27 mouse cellular contexts compared by ENCODE assay signal in the genomic region with DNA sequence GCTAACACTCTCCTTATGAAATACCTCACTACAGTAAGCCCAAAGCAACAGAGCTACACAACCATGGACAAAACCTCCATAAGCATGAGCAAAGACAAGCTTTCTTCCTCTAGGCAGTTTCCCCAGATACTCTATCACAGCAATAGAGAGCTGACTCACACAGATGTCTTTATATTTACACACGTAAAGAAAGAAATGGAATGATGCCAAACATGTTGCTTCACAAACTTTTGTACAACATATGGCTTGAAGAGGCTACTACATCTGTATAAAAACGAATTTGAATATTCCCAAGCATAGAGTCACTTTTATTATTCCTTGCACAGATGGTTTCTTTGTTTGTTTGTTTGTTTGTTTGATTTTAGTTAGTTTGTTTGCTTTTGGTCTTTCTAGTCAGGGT.
A peak's percentile ranks its signal among the peaks of the same experiment; 100 is the strongest.
DNase-seq lines count a peak whose midpoint lies in the region; ATAC-seq and TF ChIP-seq lines count a peak whose summit lies in the region.
"Had no signal": no experiment of that assay in that cellular context is flagged by ENCODE, and none has a peak within 500 bp of the region (broad histone marks: within the 10 kb centered on the region; RNA-seq: fewer than 3 reads in every experiment).

No protein-coding gene starts in this region.

- 86% methylated on average over 2 of the region's 2 CpGs for WGBS in forebrain, embryonic 14.5 days
- WGBS in forebrain, embryonic 15.5 days = 71% methylated on average over 2 of the region's 2 CpGs
- WGBS in lung, embryonic 14.5 days = 56% methylated on average over 2 of the region's 2 CpGs

- no peak for ATAC-seq in forebrain, embryonic 14.5 days
- ATAC-seq in forebrain, embryonic 15.5 days (replicated peaks) = no peak
- ATAC-seq in lung, embryonic 14.5 days (ENCODE audit: insufficient read depth) = no peak
- ATAC-seq: CD4-positive, CD25-positive, alpha-beta regulatory T cell, adult 4 months; forebrain, embryonic 13.5 days; forebrain, postnatal 0 days had no signal

- no peak overlapping the region for H3K27ac ChIP-seq in forebrain, embryonic 14.5 days (ENCODE audit: low read depth, low read length)
- no peak overlapping the region for H3K27ac ChIP-seq in forebrain, embryonic 15.5 days (replicated peaks)
- H3K27ac ChIP-seq in lung, embryonic 14.5 days (ENCODE audit: low read depth) = no peak overlapping the region
- H3K27ac ChIP-seq: embryonic facial prominence, embryonic 12.5 days; embryonic facial prominence, embryonic 15.5 days; forebrain, embryonic 13.5 days had no signal

- peaks cover 4% of the 10 kb centered on the region for H3K36me3 ChIP-seq in forebrain, embryonic 14.5 days (ENCODE audit: control insufficient read depth, insufficient read depth, low read length)
- peaks cover 6% of the 10 kb centered on the region; the same call in 1 of the 2 replicates for H3K36me3 ChIP-seq in forebrain, embryonic 15.5 days
- H3K36me3 ChIP-seq in lung, embryonic 14.5 days (ENCODE audit: insufficient read depth) = peaks cover 12% of the 10 kb centered on the region; the same call in 1 of the 2 replicates
- H3K36me3 ChIP-seq: G1E had no signal

- H3K4me3 ChIP-seq in forebrain, embryonic 14.5 days (ENCODE audit: low read depth, low read length) = no peak overlapping the region
- no peak overlapping the region for H3K4me3 ChIP-seq in forebrain, embryonic 15.5 days
- H3K4me3 ChIP-seq in lung, embryonic 14.5 days (ENCODE audit: low read depth, low read length) = no peak overlapping the region
- H3K4me3 ChIP-seq: embryonic facial prominence, embryonic 12.5 days; embryonic facial prominence, embryonic 15.5 days; erythroblast, embryonic 14.5 days; forebrain, embryonic 13.5 days had no signal

- DNase-seq in forebrain, embryonic 14.5 days (ENCODE audit: low spot score) = peak; percentile 14
- peak; percentile 59 for DNase-seq in lung, embryonic 14.5 days
- no peak for DNase-seq in lung, postnatal 36 days
- peak; percentile 33 for DNase-seq in 3T3-L1 (ENCODE audit: low read depth, low spot score)
- DNase-seq in NIH3T3 (ENCODE audit: low read depth) = peak; percentile 63
- no peak for DNase-seq in layer of hippocampus, adult 8-10 months (ENCODE audit: low spot score in 2 of 2)
- no peak for DNase-seq in urinary bladder, postnatal 4 days (ENCODE audit: low spot score in 2 of 2)
- DNase-seq: adrenal gland, adult 2 months; adrenal gland, postnatal 10 days; adrenal gland, postnatal 25 days; B cell, adult 2 months; cerebellum, adult 11 months; cerebellum, adult 18-20 months; cerebellum, adult 8-10 months; cerebellum, adult 9-11 months; cerebellum, postnatal 14 days; cerebellum, postnatal 36 days; embryo, embryonic 11 days; forebrain, postnatal 0 days had no signal

- no peaks in the 10 kb centered on the region for H3K27me3 ChIP-seq in forebrain, embryonic 14.5 days (replicated peaks; ENCODE audit: control insufficient read depth, insufficient read depth, low read length)
- H3K27me3 ChIP-seq in forebrain, embryonic 15.5 days = no peaks in the 10 kb centered on the region
- H3K27me3 ChIP-seq in lung, embryonic 14.5 days (ENCODE audit: insufficient read depth, low read length) = no peaks in the 10 kb centered on the region
- H3K27me3 ChIP-seq: CH12.LX; embryonic facial prominence, embryonic 12.5 days; embryonic facial prominence, embryonic 15.5 days; forebrain, embryonic 13.5 days had no signal

- TF ChIP-seq CTCF in lung, embryonic 14.5 days (IDR thresholded peaks at IDR 0.05; ENCODE audit: low read depth) = no peak

- H3K4me1 ChIP-seq in forebrain, embryonic 14.5 days (ENCODE audit: control insufficient read depth, insufficient read depth, low read length) = no peaks in the 10 kb centered on the region
- no peaks in the 10 kb centered on the region for H3K4me1 ChIP-seq in forebrain, embryonic 15.5 days
- H3K4me1 ChIP-seq in lung, embryonic 14.5 days (ENCODE audit: insufficient read depth) = no peaks in the 10 kb centered on the region
- H3K4me1 ChIP-seq: embryonic facial prominence, embryonic 15.5 days; forebrain, embryonic 13.5 days had no signal

- no peak overlapping the region for H3K9ac ChIP-seq in forebrain, embryonic 14.5 days (ENCODE audit: low read length)
- no peak overlapping the region for H3K9ac ChIP-seq in forebrain, embryonic 15.5 days (replicated peaks)
- no peak overlapping the region for H3K9ac ChIP-seq in lung, embryonic 14.5 days
- H3K9ac ChIP-seq: embryonic facial prominence, embryonic 12.5 days; embryonic facial prominence, embryonic 15.5 days; forebrain, embryonic 13.5 days; forebrain, postnatal 0 days had no signal

- H3K4me2 ChIP-seq in forebrain, embryonic 14.5 days (ENCODE audit: low read length) = no peak overlapping the region
- no peak overlapping the region for H3K4me2 ChIP-seq in forebrain, embryonic 15.5 days (replicated peaks)
- H3K4me2 ChIP-seq in lung, embryonic 14.5 days = no peak overlapping the region
- H3K4me2 ChIP-seq: embryonic facial prominence, embryonic 12.5 days; embryonic facial prominence, embryonic 15.5 days; forebrain, embryonic 13.5 days had no signal

- H3K9me3 ChIP-seq in forebrain, embryonic 14.5 days (replicated peaks; ENCODE audit: control insufficient read depth, low read length) = no peaks in the 10 kb centered on the region
- H3K9me3 ChIP-seq in forebrain, embryonic 15.5 days = no peaks in the 10 kb centered on the region
- no peaks in the 10 kb centered on the region for H3K9me3 ChIP-seq in lung, embryonic 14.5 days (ENCODE audit: low read depth, low read length)
- H3K9me3 ChIP-seq: embryonic facial prominence, embryonic 12.5 days; embryonic facial prominence, embryonic 15.5 days; forebrain, embryonic 13.5 days; G1E had no signal

Comparison
In these comparisons a context has a peak if more than half of its experiments do, and no peak if none do; other contexts are left out.
1. DNase-seq: peak in forebrain, embryonic 14.5 days (single experiment), lung, embryonic 14.5 days (single experiment), 3T3-L1 (single experiment) and NIH3T3 (single experiment); none in lung, postnatal 36 days (single experiment), layer of hippocampus, adult 8-10 months (0 of 2) and urinary bladder, postnatal 4 days (0 of 2).